Mouse (Mus musculus): ENCODE data around the gene Ptprg.

DNA sequence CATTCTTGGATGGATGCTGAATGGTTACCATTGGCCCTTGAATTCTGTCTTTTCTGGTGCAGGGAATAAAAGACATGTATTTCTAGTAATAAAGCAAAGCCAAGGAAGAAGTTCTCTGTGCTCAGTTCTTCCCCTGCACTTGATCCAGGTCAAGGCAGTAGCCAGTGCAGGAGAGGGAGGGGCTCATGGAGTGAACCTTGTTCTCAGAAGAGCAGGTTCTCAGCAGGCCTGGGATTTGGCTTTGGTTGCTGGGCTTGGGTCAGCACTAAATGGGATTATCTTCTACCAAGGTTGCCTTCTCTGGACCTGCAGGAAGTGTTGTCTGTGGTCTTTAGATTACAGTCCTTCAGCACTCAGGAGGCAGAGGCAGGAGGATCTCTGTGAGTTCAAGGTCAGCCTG is 5.2 kb downstream of the Ptprg start:
- TF ChIP-seq CTCF (IDR thresholded peaks at IDR 0.05; ENCODE audit: low read depth) (no peak), EP300 (IDR thresholded peaks at IDR 0.05; ENCODE audit: low read depth) (no peak)
